8 mouse cellular contexts compared by ENCODE assay signal in the genomic region with DNA sequence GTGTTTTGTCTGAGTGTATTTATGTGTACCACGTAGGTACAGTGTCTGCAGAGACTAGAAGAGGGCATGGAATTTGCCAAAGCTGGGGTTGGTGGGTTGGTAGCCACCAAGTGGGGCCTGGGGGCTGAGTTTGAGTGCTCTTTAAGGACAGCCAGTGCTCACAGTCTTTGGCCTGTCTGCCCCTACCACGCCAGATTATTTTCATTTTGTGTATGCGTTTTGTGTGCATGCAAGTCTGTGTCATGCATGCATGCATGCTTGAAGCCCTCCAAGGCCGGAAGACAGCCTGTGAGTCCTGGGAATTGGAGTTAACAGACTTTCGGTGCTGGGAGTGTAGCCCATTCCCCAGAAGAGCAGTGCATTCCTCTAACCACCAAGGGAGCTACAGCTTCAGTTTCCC. TPM values are rescaled to one million over a fixed set of nuclear protein-coding genes. Genes with fewer than 3 reads are reported as not detected.
DNase-seq lines count a peak whose midpoint lies in the region; ATAC-seq and TF ChIP-seq lines count a peak whose summit lies in the region.

No protein-coding gene starts in this region.

- H3K27ac ChIP-seq in lung, embryonic 14.5 days (ENCODE audit: low read depth), result no peak overlapping the region
- H3K27ac ChIP-seq in forebrain, embryonic 10.5 days, result 0 out of 2 replicates have a peak overlapping the region, but pooled peaks have one; percentile 25
- H3K27ac ChIP-seq in limb, embryonic 11.5 days (replicated peaks; ENCODE audit: low read depth, low read length), result no peak overlapping the region
- H3K27ac ChIP-seq in neural tube, embryonic 14.5 days (ENCODE audit: low read depth, low read length), result no peak overlapping the region

- no peaks in the 10 kb centered on the region for H3K27me3 ChIP-seq in lung, embryonic 14.5 days (ENCODE audit: insufficient read depth, low read length)
- H3K27me3 ChIP-seq in forebrain, embryonic 10.5 days (ENCODE audit: poor library complexity, severe bottlenecking), result no peaks in the 10 kb centered on the region
- no peaks in the 10 kb centered on the region for H3K27me3 ChIP-seq in limb, embryonic 11.5 days (ENCODE audit: control insufficient read depth, insufficient read depth, low read length)
- H3K27me3 ChIP-seq in neural tube, embryonic 14.5 days (ENCODE audit: control insufficient read depth, insufficient read depth, low read length), result no peaks in the 10 kb centered on the region; the same call in 1 of the 2 replicates

- no peak for ATAC-seq in lung, embryonic 14.5 days (ENCODE audit: insufficient read depth)
- ATAC-seq in limb, embryonic 11.5 days (ENCODE audit: insufficient number of reproducible peaks, low FRiP score, low TSS enrichment, low read depth), result no peak
- no peak for ATAC-seq in neural tube, embryonic 14.5 days (ENCODE audit: low read depth)

- intact Hi-C loops in left cerebral cortex, postnatal 25 days (cut with DNase I), result no loop called here

- DNase-seq in lung, embryonic 14.5 days, result no peak
- DNase-seq in lung, postnatal 25 days (ENCODE audit: low spot score), result no peak
- no peak for DNase-seq in forebrain, embryonic 10.5 days (ENCODE audit: extremely low spot score, low spot score)
- DNase-seq in limb, embryonic 11.5 days (ENCODE audit: low spot score), result no peak
- DNase-seq in c-Kit-positive CD71-positive TER-119-positive erythroid progenitor cells, embryonic 14.5 days (ENCODE audit: low spot score), result no peak
- DNase-seq in left cerebral cortex, postnatal 25 days (ENCODE audit: low spot score in 2 of 2), result no peak
- no peak for DNase-seq in embryo, embryonic 10 days (ENCODE audit: low spot score)

- H3K9me3 ChIP-seq in lung, embryonic 14.5 days (ENCODE audit: low read depth, low read length), result no peaks in the 10 kb centered on the region
- H3K9me3 ChIP-seq in forebrain, embryonic 10.5 days, result no peaks in the 10 kb centered on the region
- no peaks in the 10 kb centered on the region for H3K9me3 ChIP-seq in limb, embryonic 11.5 days (ENCODE audit: control insufficient read depth, low read length)
- H3K9me3 ChIP-seq in neural tube, embryonic 14.5 days (ENCODE audit: control insufficient read depth, low read length), result no peaks in the 10 kb centered on the region

- peaks cover 49% of the 10 kb centered on the region for H3K36me3 ChIP-seq in lung, embryonic 14.5 days (ENCODE audit: insufficient read depth)
- peaks cover 51% of the 10 kb centered on the region for H3K36me3 ChIP-seq in forebrain, embryonic 10.5 days (replicated peaks)
- peaks cover 5% of the 10 kb centered on the region; the same call in 1 of the 2 replicates for H3K36me3 ChIP-seq in limb, embryonic 11.5 days (ENCODE audit: control insufficient read depth, insufficient read depth, low read length)
- peaks cover 33% of the 10 kb centered on the region for H3K36me3 ChIP-seq in neural tube, embryonic 14.5 days (ENCODE audit: control insufficient read depth, insufficient read depth, low read length)

- WGBS in lung, embryonic 14.5 days, result 62% methylated on average over 5 of the region's 5 CpGs
- WGBS in forebrain, embryonic 10.5 days, result 86% methylated on average over 5 of the region's 5 CpGs
- 86% methylated on average over 5 of the region's 5 CpGs for WGBS in limb, embryonic 11.5 days
- WGBS in neural tube, embryonic 14.5 days, result 82% methylated on average over 5 of the region's 5 CpGs

- H3K4me2 ChIP-seq in lung, embryonic 14.5 days, result peak overlapping the region; percentile 86
- peak overlapping the region; percentile 78; the same call in 1 of the 2 replicates for H3K4me2 ChIP-seq in limb, embryonic 11.5 days (ENCODE audit: low read depth, severe bottlenecking)
- peak overlapping the region; percentile 79 for H3K4me2 ChIP-seq in neural tube, embryonic 14.5 days (ENCODE audit: low read depth, low read length)

- TF ChIP-seq CTCF in lung, embryonic 14.5 days (IDR thresholded peaks at IDR 0.05; ENCODE audit: low read depth), result no peak

- peak overlapping the region; percentile 87; the same call in 1 of the 2 replicates for H3K4me3 ChIP-seq in lung, embryonic 14.5 days (ENCODE audit: low read depth, low read length)
- peak overlapping the region; percentile 90 for H3K4me3 ChIP-seq in forebrain, embryonic 10.5 days
- no peak overlapping the region for H3K4me3 ChIP-seq in limb, embryonic 11.5 days (ENCODE audit: low read depth, low read length)
- H3K4me3 ChIP-seq in neural tube, embryonic 14.5 days (ENCODE audit: low read depth, low read length), result peak overlapping the region; percentile 83; the same call in 1 of the 2 replicates

- H3K4me1 ChIP-seq in lung, embryonic 14.5 days (ENCODE audit: insufficient read depth), result peaks cover 13% of the 10 kb centered on the region
- peaks cover 58% of the 10 kb centered on the region for H3K4me1 ChIP-seq in forebrain, embryonic 10.5 days
- peaks cover 9% of the 10 kb centered on the region for H3K4me1 ChIP-seq in limb, embryonic 11.5 days (ENCODE audit: control insufficient read depth, insufficient read depth, low read length)
- H3K4me1 ChIP-seq in neural tube, embryonic 14.5 days (ENCODE audit: control insufficient read depth, insufficient read depth, low read length), result peaks cover 11% of the 10 kb centered on the region; the same call in 1 of the 2 replicates

- peak overlapping the region; percentile 85; the same call in 1 of the 2 replicates for H3K9ac ChIP-seq in lung, embryonic 14.5 days
- H3K9ac ChIP-seq in limb, embryonic 11.5 days (ENCODE audit: low read length), result peak overlapping the region; percentile 19; the same call in 1 of the 2 replicates
- H3K9ac ChIP-seq in neural tube, embryonic 14.5 days (replicated peaks; ENCODE audit: low read depth, low read length), result peak overlapping the region; percentile 91; the same call in 1 of the 2 replicates

RNA-seq across cellular contexts. Expression of a gene that starts 8.4 kb away (rescaled TPM):
- polyA plus RNA-seq in lung, embryonic 14.5 days (2014; fragmentation: Nextera tagmentation; extraction: Ambion mirVana), result 471 and 474 TPM in 2 replicates
- 670 and 692 TPM in 2 replicates for polyA plus RNA-seq in forebrain, embryonic 10.5 days (2016; fragmentation: Nextera tagmentation; extraction: Ambion mirVana)
- 475 and 534 TPM in 2 replicates for polyA plus RNA-seq in limb, embryonic 11.5 days (2014; fragmentation: Nextera tagmentation; extraction: Ambion mirVana)
- 512 and 546 TPM in 2 replicates for polyA plus RNA-seq in neural tube, embryonic 14.5 days (2014; fragmentation: Nextera tagmentation; extraction: Ambion mirVana)
- 100 to 1,000 TPM; 504 to 528 TPM for total RNA-seq in left cerebral cortex, postnatal 25 days (2021)

RNA-seq across cellular contexts. Expression of a gene that starts 15.8 kb away (rescaled TPM):
- polyA plus RNA-seq in lung, embryonic 14.5 days (2014; fragmentation: Nextera tagmentation; extraction: Ambion mirVana), result 240 and 258 TPM in 2 replicates
- polyA plus RNA-seq in forebrain, embryonic 10.5 days (2016; fragmentation: Nextera tagmentation; extraction: Ambion mirVana), result 279 and 286 TPM in 2 replicates
- polyA plus RNA-seq in limb, embryonic 11.5 days (2014; fragmentation: Nextera tagmentation; extraction: Ambion mirVana), result 294 and 308 TPM in 2 replicates
- 138 and 145 TPM in 2 replicates for polyA plus RNA-seq in neural tube, embryonic 14.5 days (2014; fragmentation: Nextera tagmentation; extraction: Ambion mirVana)
- total RNA-seq in left cerebral cortex, postnatal 25 days (2021), result 10 to 100 TPM; 71.3 to 74.8 TPM

RNA-seq across cellular contexts. Expression of a gene that starts 38.9 kb away (rescaled TPM):
- polyA plus RNA-seq in lung, embryonic 14.5 days (2014; fragmentation: Nextera tagmentation; extraction: Ambion mirVana), result 11.2 and 13.2 TPM in 2 replicates
- polyA plus RNA-seq in forebrain, embryonic 10.5 days (2016; fragmentation: Nextera tagmentation; extraction: Ambion mirVana), result 8.0 and 9.1 TPM in 2 replicates
- 8.5 and 10.8 TPM in 2 replicates for polyA plus RNA-seq in limb, embryonic 11.5 days (2014; fragmentation: Nextera tagmentation; extraction: Ambion mirVana)
- polyA plus RNA-seq in neural tube, embryonic 14.5 days (2014; fragmentation: Nextera tagmentation; extraction: Ambion mirVana), result 0.83 and 1.8 TPM in 2 replicates
- total RNA-seq in left cerebral cortex, postnatal 25 days (2021), result 1 to 10 TPM; 3.6 to 4.0 TPM

RNA-seq across cellular contexts. Expression of a gene that starts 50.0 kb away (rescaled TPM):
- 13.9 and 16.3 TPM in 2 replicates for polyA plus RNA-seq in lung, embryonic 14.5 days (2014; fragmentation: Nextera tagmentation; extraction: Ambion mirVana)
- 14.7 and 15.6 TPM in 2 replicates for polyA plus RNA-seq in forebrain, embryonic 10.5 days (2016; fragmentation: Nextera tagmentation; extraction: Ambion mirVana)
- polyA plus RNA-seq in limb, embryonic 11.5 days (2014; fragmentation: Nextera tagmentation; extraction: Ambion mirVana), result 8.1 and 10.8 TPM in 2 replicates
- 12.9 and 13.3 TPM in 2 replicates for polyA plus RNA-seq in neural tube, embryonic 14.5 days (2014; fragmentation: Nextera tagmentation; extraction: Ambion mirVana)
- 10 to 100 TPM; 17.8 to 17.9 TPM for total RNA-seq in left cerebral cortex, postnatal 25 days (2021)

RNA-seq across cellular contexts. Expression of a gene that starts 59.1 kb away (rescaled TPM):
- polyA plus RNA-seq in lung, embryonic 14.5 days (2014; fragmentation: Nextera tagmentation; extraction: Ambion mirVana), result 3.0 and 3.5 TPM in 2 replicates
- 2.9 and 3.1 TPM in 2 replicates for polyA plus RNA-seq in forebrain, embryonic 10.5 days (2016; fragmentation: Nextera tagmentation; extraction: Ambion mirVana)
- polyA plus RNA-seq in limb, embryonic 11.5 days (2014; fragmentation: Nextera tagmentation; extraction: Ambion mirVana), result 1.3 and 1.4 TPM in 2 replicates
- 4.3 and 6.7 TPM in 2 replicates for polyA plus RNA-seq in neural tube, embryonic 14.5 days (2014; fragmentation: Nextera tagmentation; extraction: Ambion mirVana)
- total RNA-seq in left cerebral cortex, postnatal 25 days (2021), result 10 to 100 TPM; 10.9 to 12.3 TPM

Comparison
In these comparisons a context has a peak if more than half of its experiments do, and no peak if none do; other contexts are left out.
1. H3K9ac ChIP-seq: peak in every context shown above with its lines; median percentile 91 in neural tube, embryonic 14.5 days; 85 in lung, embryonic 14.5 days; 19 in limb, embryonic 11.5 days.